Mouse (Mus musculus) liver, postnatal 0 days (tissue): ENCODE data around the gene Dpy30. TPM values are rescaled to one million over a fixed set of nuclear protein-coding genes. Genes with fewer than 3 reads are reported as not detected.
"Not testable (repeated sequence)": the region's sequence is repeated elsewhere in the genome, so short reads cannot be mapped to it uniquely, and the experiment has no call there.

Source experiments
- ATAC-seq: fragments of 200-750 bp; cut with Nextera tagmentation; 2 replicates; pipeline ENCODE4 v1.8.0; 2017; ENCODE audit warnings: mild to moderate bottlenecking, moderate library complexity
- DNase-seq: peaks from one replicate; pipeline ENCODE4 v3.0.0-alpha.2; 2016
- H3K27ac ChIP-seq: fragments of 300-500 bp; sonication (generic); 2 replicates; pipeline ENCODE4 v1.5.1; 2014; ENCODE audit warnings: antibody characterized with exemption, moderate library complexity, mild to moderate bottlenecking, low read depth
- H3K27me3 ChIP-seq: fragments of 300-500 bp; sonication (generic); 2 replicates; pipeline ENCODE4 v1.6.1; 2014; ENCODE audit warnings: low read length, control low read depth, mixed read lengths; ENCODE audit not compliant: insufficient read depth
- H3K36me3 ChIP-seq: fragments of 300-500 bp; sonication (generic); replicated peaks from 2 replicates; pipeline ENCODE4 v1.6.1; 2014; ENCODE audit warnings: mild to moderate bottlenecking, control low read depth, low read length, moderate library complexity, mixed read lengths; ENCODE audit not compliant: insufficient read depth
- H3K4me1 ChIP-seq: fragments of 300-500 bp; sonication (generic); 2 replicates; pipeline ENCODE4 v1.6.1; 2014; ENCODE audit warnings: antibody characterized with exemption, mild to moderate bottlenecking, control low read depth; ENCODE audit not compliant: insufficient read depth
- H3K4me2 ChIP-seq: fragments of 300-500 bp; sonication (generic); 2 replicates; pipeline ENCODE4 v1.6.1; 2014; ENCODE audit warnings: low read depth, mild to moderate bottlenecking, low read length, moderate library complexity, mixed read lengths
- H3K4me3 ChIP-seq: fragments of 300-500 bp; sonication (generic); 2 replicates; pipeline ENCODE4 v1.5.1; 2014; ENCODE audit warnings: low read depth, low read length
- H3K9ac ChIP-seq: fragments of 300-500 bp; sonication (generic); replicated peaks from 2 replicates; pipeline ENCODE4 v1.6.1; 2014; ENCODE audit warnings: mild to moderate bottlenecking, moderate library complexity
- H3K9me3 ChIP-seq: fragments of 300-500 bp; sonication (generic); 2 replicates; pipeline ENCODE4 v1.6.1; 2016; ENCODE audit warnings: mild to moderate bottlenecking, control low read depth, low read length, mixed read lengths
- CTCF ChIP-seq: sonication (generic); IDR thresholded peaks from 2 replicates; pipeline ENCODE4 v1.5.1; 2016; ENCODE audit warnings: antibody characterized with exemption, low read depth
- EP300 ChIP-seq: IDR thresholded peaks from 2 replicates; pipeline ENCODE4 v1.6.1; 2016; ENCODE audit warnings: antibody characterized with exemption, low read depth, mild to moderate bottlenecking
- WGBS: fragments of 180-500 bp; shearing (Covaris S2); extraction: QIAGEN DNeasy Blood & Tissue Kit; methylation state at CpG from one replicate; pipeline ENCODE4 v1.1.7; 2014; ENCODE audit not compliant: insufficient replicate concordance; 5-methylcytosine and 5-hydroxymethylcytosine counted together
- polyA plus RNA-seq: library from polyadenylated mRNA; unstranded; fragments of >200 nt; fragmentation: Nextera tagmentation; extraction: Ambion mirVana; gene quantifications from 2 replicates; pipeline ENCODE4 v1.2.1, GENCODE M21; 2015

Dpy30 gene
- polyA plus RNA-seq, 1 experiment from 2014 or later: 96.3 TPM

GRCm38 (mm10) chr17:74306021-74306420 is 17.7 kb downstream of the Dpy30 start:
- no peak for ATAC-seq
- Histone ChIP-seq H3K9ac (no peak overlapping the region), H3K36me3 (peaks cover 30% of the 10 kb centered on the region), H3K4me1 (no peaks in the 10 kb centered on the region; the same call in 1 of the 2 replicates), H3K27me3 (no peaks in the 10 kb centered on the region), H3K27ac (no peak overlapping the region), H3K4me2 (no peak overlapping the region), H3K4me3 (no peak overlapping the region), H3K9me3 (no peaks in the 10 kb centered on the region)
- TF ChIP-seq CTCF (no peak), EP300 (no peak)
- 80% methylated on average over 1 of the region's 1 CpGs for WGBS
- DNase-seq: no peak

DNA sequence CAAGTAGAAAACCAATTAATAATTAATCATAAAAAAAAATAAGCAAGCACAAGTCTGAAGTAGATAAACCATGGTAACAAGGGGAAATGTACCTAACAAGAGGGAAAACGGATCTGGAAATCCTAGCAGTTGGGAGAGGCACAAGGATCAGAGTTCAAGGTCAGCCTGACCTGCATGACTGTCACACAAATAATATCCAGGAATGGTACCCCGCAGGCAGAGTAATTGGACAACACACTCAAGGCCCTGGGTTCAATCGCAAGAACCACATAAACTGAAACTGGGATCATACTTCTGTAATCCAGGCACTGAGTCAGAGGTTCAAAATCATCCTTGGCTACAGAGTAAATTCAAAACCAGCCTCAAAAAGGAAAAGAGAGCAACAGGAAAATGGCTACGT is 18.1 kb downstream of the Dpy30 start:
- Histone ChIP-seq H3K4me2 (no peak overlapping the region), H3K4me3 (no peak overlapping the region), H3K27ac (no peak overlapping the region), H3K4me1 (no peaks in the 10 kb centered on the region; the same call in 1 of the 2 replicates), H3K9ac (no peak overlapping the region), H3K9me3 (no peaks in the 10 kb centered on the region), H3K36me3 (peaks cover 32% of the 10 kb centered on the region), H3K27me3 (no peaks in the 10 kb centered on the region)
- TF ChIP-seq CTCF (no peak), EP300 (no peak)
- 91% methylated on average over 4 of the region's 4 CpGs for WGBS
- DNase-seq: no peak
- no peak for ATAC-seq

- Histone ChIP-seq H3K9ac (no peak overlapping the region), H3K4me1 (no peaks in the 10 kb centered on the region; the same call in 1 of the 2 replicates), H3K4me3 (no peak overlapping the region), H3K9me3 (no peaks in the 10 kb centered on the region), H3K36me3 (peaks cover 29% of the 10 kb centered on the region), H3K4me2 (peak overlapping the region; percentile 29), H3K27me3 (no peaks in the 10 kb centered on the region), H3K27ac (peak overlapping the region; percentile 65; the same call in 1 of the 2 replicates)
- WGBS: 66% methylated on average over 4 of the region's 4 CpGs
- ATAC-seq (peak; percentile 95), DNase-seq (no peak)
- TF ChIP-seq EP300: peak; percentile 95
- TF ChIP-seq CTCF: no peak
Measured at GRCm38 (mm10) chr17:74304060-74304459, 19.7 kb downstream of the Dpy30 start.

DNA sequence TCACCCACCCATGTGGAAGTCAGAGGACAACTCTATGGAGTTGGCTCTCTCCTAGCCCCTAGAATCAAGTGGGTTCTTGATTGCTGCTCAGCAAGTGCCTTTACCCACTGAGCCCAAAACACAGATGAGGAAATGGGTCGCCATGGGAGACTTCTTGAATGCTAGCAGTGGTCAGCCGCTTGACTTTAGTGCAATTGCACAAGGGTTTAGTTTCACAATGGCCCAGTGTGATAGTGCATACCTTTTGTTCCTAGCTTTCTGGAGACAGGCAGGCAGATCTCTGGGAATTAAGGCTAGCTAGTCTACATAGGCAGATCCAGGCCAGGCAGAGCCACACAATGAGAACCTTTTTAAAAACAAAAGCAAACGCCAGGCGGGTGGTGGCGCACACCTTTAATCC is 23.7 kb downstream of the Dpy30 start:
- ATAC-seq (no peak), DNase-seq (no peak)
- H3K27ac ChIP-seq: no peak overlapping the region
- no peak overlapping the region for H3K4me3 ChIP-seq
- no peaks in the 10 kb centered on the region; the same call in 1 of the 2 replicates for H3K4me1 ChIP-seq
- WGBS: 83% methylated on average over 5 of the region's 5 CpGs
- H3K4me2 ChIP-seq: no peak overlapping the region
- H3K9me3 ChIP-seq: no peaks in the 10 kb centered on the region
- H3K27me3 ChIP-seq: no peaks in the 10 kb centered on the region
- TF ChIP-seq EP300 (no peak), CTCF (no peak)
- no peak overlapping the region for H3K9ac ChIP-seq
- peaks cover 25% of the 10 kb centered on the region for H3K36me3 ChIP-seq

DNA sequence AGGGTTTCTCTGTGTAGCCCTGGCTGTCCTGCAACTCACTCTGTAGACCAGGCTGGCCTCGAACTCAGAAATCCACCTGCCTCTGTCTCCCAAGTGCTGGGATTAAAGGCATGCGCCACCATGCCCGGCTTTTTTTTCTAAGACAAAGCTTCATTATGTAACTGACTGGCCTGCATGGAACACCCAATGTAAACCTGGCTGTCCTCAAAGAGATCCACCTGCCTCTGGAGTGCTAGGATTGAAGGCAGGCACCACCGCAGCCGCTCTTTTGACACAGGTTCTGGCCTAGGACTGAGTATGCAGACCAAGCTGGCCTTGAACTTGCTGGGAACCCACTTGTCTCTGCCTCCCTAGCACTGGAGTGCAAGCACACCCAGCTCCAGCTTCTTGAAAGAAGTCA is 26.8 kb downstream of the Dpy30 start:
- WGBS: 94% methylated on average over 5 of the region's 5 CpGs
- H3K9me3 ChIP-seq, H3K27me3 ChIP-seq, H3K4me3 ChIP-seq, H3K27ac ChIP-seq, H3K9ac ChIP-seq, DNase-seq, H3K4me2 ChIP-seq, ATAC-seq: not testable (repeated sequence)
- peaks cover 13% of the 10 kb centered on the region for H3K36me3 ChIP-seq
- H3K4me1 ChIP-seq: peaks cover 11% of the 10 kb centered on the region

- Histone ChIP-seq H3K4me3 (peak overlapping the region; percentile 97), H3K27me3 (no peaks in the 10 kb centered on the region), H3K9ac (peak overlapping the region; percentile 96), H3K27ac (peak overlapping the region; percentile 99), H3K4me2 (peak overlapping the region; percentile 96), H3K9me3 (no peaks in the 10 kb centered on the region), H3K4me1 (peaks cover 15% of the 10 kb centered on the region), H3K36me3 (peaks cover 10% of the 10 kb centered on the region)
- peak; percentile 47 for DNase-seq
- no peak for ATAC-seq
- 45% methylated on average over 11 of the region's 11 CpGs for WGBS
- peak; percentile 63 for TF ChIP-seq CTCF
- no peak for TF ChIP-seq EP300
Measured at GRCm38 (mm10) chr17:74296076-74296823, 27.5 kb downstream of the Dpy30 start.
